Mouse (Mus musculus): Measurements from ENCODE around the gene Cactin.

Cactin gene

GRCm38 (mm10) chr10:81297845-81298244, 23.1 kb upstream of the Cactin start:
- peak; percentile 48 to 68 for DNase-seq

- no peak for DNase-seq
Measured at GRCm38 (mm10) chr10:81298369-81299100, 22.4 kb upstream of the Cactin start.

- peak; percentile 51 to 74 for DNase-seq
Measured at GRCm38 (mm10) chr10:81299585-81300351, 21.1 kb upstream of the Cactin start.

GRCm38 (mm10) chr10:81300352-81300907, 20.5 kb upstream of the Cactin start:
- DNase-seq, result peak in 1 of 2 experiments; percentile 70

GRCm38 (mm10) chr10:81301321-81301720, 19.6 kb upstream of the Cactin start:
- DNase-seq, result no peak

- no peak for DNase-seq
Measured at GRCm38 (mm10) chr10:81302288-81302687, 18.6 kb upstream of the Cactin start.

GRCm38 (mm10) chr10:81302781-81303218, 18.1 kb upstream of the Cactin start:
- DNase-seq, result peak in 1 of 2 experiments; percentile 49

GRCm38 (mm10) chr10:81303258-81303657, 17.6 kb upstream of the Cactin start:
- DNase-seq, result no peak

- DNase-seq, result no peak
Measured at GRCm38 (mm10) chr10:81303761-81304160, 17.1 kb upstream of the Cactin start.

GRCm38 (mm10) chr10:81304597-81305238, 16.2 kb upstream of the Cactin start:
- peak; percentile 63 to 76 for DNase-seq

GRCm38 (mm10) chr10:81305663-81306062, 15.2 kb upstream of the Cactin start:
- DNase-seq, result no peak

GRCm38 (mm10) chr10:81306173-81306668, 14.7 kb upstream of the Cactin start:
- DNase-seq, result no peak

GRCm38 (mm10) chr10:81306837-81307682, 13.8 kb upstream of the Cactin start:
- no peak for DNase-seq

GRCm38 (mm10) chr10:81309571-81309970, 11.3 kb upstream of the Cactin start:
- DNase-seq, result no peak

GRCm38 (mm10) chr10:81313581-81313980, 7.3 kb upstream of the Cactin start:
- DNase-seq, result no peak

GRCm38 (mm10) chr10:81314201-81314600, 6.7 kb upstream of the Cactin start:
- no peak for DNase-seq

- no peak for DNase-seq
Measured at GRCm38 (mm10) chr10:81315587-81315986, 5.3 kb upstream of the Cactin start.

GRCm38 (mm10) chr10:81316338-81317060, 4.4 kb upstream of the Cactin start:
- peak; percentile 72 to 81 for DNase-seq

- DNase-seq, result peak; percentile 82 to 88
Measured at GRCm38 (mm10) chr10:81317273-81317672, 3.6 kb upstream of the Cactin start.

- peak; percentile 44 to 50 for DNase-seq
Measured at GRCm38 (mm10) chr10:81318589-81319329, 2.1 kb upstream of the Cactin start.

- DNase-seq, result peak; percentile 51 to 59
Measured at GRCm38 (mm10) chr10:81319330-81319699, 1.6 kb upstream of the Cactin start.

Data from kidney, postnatal 4 days (tissue).